Mouse (Mus musculus) T-cell, adult 2 months (primary cell): ENCODE data around the gene Gtf2ird1.

Source experiments
- DNase-seq: peaks from one replicate; pipeline ENCODE4 v3.0.0; 2022; ENCODE audit warnings: low spot score

Gtf2ird1 gene

DNA sequence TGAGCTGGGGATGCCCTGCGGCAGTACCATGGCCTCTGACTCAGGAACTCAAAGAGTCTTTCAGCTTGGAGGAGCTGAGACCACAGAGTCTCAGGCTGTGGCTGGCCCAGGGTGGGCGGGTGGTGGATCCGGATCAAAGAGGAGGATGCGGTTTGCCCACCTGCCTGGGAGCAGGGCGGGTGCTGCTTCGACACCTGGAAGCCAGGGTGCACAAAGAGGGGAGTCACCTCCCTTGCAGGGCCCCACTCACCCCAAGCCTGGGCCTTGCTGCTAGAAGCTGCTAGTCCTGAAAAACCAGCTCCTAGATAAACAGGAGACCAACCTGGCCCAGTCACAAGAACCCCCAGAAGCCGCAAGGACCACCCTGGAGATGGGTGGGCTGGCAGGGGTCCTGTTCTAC is 12.0 kb downstream of the Gtf2ird1 start:
- DNase-seq = peak; percentile 87

DNA sequence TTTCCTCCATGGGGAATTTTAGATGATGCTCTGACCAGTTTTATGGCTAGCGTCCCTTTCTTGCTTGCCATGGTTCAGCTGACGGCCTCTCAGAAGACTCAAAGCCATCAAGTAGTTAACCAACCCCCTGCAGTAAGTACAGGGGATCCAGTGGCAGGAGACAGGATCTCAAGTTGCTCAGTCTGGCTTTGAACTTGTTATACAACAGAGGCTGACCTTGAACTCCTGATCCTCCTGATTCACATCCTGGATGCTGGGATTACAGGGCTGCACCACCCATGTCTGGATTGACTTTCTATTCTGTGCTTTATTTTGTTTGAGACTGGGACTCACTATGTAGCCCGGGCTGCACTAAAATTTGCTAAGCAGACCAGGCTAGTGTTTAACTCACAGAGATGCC is 14.4 kb downstream of the Gtf2ird1 start:
- no peak for DNase-seq

DNA sequence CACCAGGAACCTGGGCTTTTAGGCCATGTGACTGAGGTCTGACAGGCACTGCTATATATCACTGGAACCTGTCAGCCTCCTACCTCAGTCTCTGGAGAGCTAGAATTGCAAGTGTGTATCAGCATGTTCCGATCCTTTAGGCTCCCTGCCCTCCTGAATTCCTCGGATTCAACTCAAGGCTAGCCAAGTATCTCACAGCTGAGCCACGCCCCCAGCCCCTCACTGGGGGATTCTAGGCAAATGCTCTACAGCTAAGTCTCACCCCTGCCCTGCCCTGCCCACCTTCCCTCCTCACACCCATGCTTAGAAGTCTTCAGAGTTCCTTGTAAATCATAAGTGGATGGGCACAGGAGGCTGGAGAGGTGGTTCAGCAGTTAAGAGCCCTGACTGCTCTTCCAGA is 15.4 kb downstream of the Gtf2ird1 start:
- no peak for DNase-seq

DNA sequence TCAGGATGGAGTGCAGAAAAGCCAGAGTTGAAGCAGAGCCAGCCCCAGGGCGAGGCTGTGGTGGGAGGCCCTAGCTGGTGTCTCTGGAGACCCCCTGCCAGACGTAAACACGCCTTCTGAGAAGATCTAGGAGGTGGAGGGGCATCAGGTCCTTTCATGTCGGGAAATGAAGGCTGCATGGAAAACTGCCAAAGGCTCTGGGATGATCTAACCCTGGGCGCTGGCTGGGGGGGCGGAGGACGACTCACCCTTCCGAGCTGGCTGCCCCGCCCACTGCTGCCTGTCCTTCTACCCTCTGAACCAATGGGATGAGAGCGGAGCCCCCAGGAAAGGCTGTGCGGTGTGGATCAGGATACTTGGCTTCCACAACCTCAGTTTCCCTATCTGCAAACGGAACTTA is 16.4 kb downstream of the Gtf2ird1 start:
- DNase-seq = no peak

DNA sequence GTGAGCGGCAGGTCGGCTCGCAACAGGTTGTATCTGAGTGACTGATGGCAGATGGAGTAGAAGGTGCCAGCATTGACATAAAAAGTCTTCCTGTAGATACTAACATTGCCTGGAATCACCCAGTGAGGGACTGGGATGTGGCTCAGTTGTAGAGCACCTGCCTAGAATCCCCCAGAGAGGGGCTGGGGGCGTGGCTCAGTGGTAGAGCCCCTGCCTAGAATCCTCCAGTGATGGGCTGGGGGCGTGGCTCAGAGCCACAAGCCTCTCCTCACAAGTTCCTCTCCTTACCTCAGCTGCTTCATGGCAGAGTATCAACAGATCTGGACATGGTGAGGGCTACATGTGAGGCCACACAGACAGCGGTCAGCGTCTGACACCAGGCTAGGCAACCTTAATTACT is 17.0 kb downstream of the Gtf2ird1 start:
- no peak for DNase-seq

DNA sequence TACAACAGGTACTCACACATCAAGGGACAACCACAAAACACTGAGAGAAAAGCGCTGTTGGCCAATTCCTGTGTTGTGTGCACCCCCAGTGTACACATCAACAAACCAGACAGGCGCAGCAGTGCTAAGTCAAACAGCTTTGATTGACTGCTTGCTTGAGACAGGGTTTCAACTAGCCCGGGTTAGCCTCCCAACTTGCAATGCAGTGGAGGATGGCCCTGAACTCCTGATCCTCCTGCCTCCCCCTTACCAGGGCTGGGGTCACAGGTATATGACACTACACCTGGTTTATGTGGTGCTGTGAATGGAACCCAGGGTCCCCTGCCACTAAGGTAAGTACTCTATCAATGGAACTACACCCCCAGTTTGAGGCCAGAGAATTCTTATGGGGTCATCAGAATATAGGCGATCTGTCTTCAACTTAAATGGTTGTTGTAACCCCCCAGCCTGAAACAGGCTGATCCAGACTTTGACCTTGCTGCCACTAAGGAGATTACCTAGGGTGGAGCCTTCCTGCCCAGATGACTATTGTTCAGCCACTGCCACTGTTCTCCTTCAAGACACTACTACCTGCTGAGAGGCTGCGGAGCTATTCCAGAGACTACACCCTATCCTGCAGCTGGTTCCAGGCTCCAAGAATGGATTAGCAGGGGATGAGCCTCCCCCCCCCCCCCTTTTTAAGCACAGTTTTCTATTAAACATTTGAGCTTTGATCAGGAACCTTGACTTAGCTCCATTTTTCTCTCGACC is 17.7 kb downstream of the Gtf2ird1 start:
- no peak for DNase-seq

DNA sequence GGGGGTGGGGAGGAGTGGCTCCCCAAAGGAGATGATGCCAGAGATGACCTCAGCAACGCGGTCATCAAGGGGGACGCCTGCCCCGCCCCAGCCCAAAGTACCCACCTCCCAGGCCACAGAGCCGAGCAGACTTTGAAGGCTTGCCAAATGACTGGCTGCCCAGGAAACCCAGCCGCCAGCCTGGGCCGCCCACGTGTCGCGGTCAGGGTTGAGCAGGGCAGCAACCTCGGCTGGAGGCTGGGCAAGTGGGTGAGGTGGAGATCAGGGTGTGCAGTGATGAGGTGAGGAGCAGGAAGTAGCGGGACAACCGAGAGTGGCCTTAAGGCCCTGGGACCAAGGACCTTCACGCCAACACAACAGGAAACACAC is 19.1 kb downstream of the Gtf2ird1 start:
- DNase-seq = peak; percentile 52

DNA sequence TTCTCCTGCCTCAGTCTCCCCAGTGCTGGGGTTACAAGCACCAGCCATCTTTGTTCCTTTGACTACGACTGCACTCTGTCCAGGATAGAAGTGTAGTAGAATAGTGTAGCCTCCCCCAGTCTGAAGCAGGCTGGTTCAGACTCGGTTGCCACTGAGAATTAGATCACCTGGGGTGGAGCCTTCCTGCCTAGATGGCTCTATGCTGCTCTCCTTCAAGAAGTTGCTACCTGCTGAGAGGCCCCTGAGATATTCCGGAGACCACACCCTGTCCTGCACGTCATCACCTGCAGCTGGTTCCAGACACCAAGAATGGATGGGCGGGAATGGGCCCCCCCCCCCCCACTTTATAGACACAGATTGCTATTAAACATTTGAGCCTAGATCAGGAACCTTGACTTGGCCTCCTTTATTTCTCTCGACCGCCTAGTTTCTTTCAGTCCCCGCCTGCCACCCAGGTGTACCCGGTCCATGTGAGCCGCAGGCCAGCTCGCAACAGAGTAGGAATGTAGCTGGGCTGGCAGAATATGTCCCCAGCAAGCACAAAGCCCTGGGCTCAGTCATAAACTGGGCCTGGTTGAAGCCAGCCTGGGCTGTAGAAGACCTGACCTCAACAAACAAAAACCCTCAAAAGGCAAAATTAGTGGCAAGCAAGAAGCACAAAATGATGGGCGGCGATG is 19.6 kb downstream of the Gtf2ird1 start:
- no peak for DNase-seq

DNA sequence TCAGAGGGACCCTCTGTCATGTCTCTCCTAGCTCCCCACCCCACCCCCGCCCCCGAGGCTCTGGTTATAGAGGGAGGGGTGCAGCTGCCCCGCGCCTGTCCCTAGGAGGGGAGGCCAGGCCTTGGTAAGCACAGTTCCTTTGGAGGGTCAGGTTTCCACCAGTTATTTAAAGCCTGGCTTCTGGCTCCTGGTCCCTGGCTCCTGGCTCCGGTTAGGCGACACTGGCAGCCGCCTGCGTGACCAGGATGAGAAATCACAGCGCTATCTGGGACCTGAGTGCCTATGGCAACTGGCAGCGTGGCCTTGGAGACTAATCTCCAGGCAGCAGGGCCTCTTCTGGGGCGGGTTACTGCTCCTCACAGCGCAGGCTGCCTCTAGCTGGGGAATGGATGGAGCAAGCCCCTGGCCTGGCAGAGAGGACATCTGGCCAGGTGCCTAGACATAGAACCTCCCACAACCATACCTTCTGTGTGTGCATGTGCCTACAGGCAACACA is 20.6 kb downstream of the Gtf2ird1 start:
- DNase-seq = no peak

DNA sequence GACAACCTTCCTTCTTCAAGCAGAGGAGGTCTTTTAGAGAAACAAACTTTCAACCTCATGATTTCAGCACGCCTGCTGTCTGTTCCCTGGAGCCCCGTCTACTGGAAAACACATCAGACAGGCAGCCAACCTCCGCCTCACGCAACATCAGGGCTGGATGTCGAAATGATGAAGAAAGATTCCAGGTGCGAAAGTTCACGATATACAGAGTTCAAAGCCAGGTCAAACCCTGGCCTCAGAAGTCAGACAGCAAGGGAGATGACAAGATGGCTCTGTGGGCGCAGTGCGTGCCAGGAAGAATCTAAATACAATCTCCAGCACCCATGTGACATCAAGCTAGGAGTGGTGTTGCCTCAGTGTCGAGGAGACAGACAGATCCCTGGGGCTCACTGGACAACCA is 23.4 kb downstream of the Gtf2ird1 start:
- no peak for DNase-seq

DNA sequence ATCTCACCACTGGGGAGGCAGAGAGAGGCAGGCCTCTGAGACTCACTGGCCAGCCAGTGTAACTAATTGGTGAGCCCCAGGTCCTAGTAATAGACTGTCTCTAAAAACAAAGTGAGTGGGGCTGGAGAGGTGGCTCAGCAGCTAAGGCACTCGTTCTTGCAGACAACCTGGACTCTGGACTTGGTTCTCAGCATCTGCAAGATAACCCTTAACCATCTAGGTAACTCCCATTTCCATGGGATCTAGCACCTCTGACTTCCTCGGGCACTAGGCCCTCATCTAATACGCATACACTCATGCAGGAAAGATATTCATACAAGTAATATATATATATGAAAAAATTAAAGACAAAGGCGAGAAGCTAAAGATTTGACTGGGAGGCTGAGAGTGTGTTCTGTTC is 26.4 kb downstream of the Gtf2ird1 start:
- no peak for DNase-seq

DNA sequence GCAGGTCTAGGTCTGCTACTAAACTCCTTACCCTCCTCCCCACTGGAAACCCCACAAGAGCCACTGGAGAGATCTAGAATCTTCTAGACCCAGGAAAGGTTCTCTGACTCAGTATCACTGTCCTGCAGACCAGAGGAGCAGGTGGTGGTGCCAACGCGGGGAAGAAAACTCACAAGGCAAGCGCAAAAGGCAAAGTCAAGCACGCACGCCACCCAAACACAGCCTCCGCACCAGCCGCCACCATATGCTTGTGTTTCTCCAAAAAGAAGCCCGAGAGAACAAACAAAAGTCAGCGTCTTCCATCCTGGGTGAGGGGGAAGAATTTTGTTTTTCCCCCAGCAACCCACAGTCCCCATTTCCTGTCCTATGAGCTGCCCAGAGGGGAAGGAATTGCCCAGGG is 28.9 kb downstream of the Gtf2ird1 start:
- DNase-seq = no peak

DNA sequence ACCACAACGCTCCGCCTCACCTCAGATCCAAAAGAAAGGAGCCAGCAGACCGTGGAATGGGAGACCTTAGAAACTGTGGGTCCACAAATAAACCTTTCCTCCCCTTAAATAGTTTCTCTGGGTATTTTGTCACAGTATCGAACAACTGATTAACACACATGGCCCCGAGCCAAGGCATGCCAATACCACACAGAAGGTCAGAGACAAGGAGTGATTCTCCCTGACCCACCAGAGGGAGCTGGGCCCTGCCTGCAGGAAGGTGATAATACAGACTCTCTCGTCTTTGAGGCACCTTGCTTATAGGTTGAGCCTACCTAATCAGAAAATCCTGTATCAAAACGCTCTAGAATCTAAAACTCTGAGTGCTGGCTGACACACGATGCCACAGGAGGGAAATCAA is 30.9 kb downstream of the Gtf2ird1 start:
- DNase-seq = no peak

DNA sequence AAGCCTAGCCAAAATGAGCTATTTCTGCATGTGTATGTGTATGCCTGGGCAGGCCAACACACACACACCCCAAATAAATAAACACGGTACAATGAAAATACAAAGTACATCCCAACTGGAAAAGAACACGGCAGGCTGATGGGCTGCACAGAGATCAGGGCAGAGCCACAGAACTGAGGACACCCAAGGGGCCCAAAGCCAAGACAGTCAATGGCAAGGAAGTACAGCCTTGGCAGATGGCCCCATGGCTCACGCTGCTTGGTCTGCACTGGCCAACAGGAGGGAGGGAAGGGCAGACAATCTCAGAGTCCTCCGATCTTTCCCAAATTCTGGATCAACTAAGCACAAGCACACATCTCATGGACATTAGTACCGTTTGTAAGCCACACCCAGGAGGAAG is 32.6 kb downstream of the Gtf2ird1 start:
- no peak for DNase-seq

DNA sequence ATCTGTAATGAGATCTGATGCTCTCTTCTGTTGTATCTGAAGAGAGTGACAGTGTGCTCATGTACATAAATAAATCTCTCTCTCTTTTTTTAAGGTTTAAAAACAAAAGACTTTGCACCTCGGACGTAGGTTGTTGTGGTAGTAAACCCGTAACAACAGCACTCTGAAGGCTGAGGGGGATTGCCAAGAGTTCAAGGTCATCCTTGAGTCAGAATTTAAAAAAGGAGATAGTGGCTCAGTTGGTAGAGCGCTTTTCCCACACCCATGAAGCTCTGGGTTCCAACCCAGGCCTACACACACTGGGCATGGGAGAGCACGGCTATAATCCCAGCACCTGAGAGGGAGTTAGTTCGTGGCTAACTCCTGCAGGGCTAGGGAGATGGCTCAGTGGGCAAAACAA is 33.1 kb downstream of the Gtf2ird1 start:
- DNase-seq = no peak

DNA sequence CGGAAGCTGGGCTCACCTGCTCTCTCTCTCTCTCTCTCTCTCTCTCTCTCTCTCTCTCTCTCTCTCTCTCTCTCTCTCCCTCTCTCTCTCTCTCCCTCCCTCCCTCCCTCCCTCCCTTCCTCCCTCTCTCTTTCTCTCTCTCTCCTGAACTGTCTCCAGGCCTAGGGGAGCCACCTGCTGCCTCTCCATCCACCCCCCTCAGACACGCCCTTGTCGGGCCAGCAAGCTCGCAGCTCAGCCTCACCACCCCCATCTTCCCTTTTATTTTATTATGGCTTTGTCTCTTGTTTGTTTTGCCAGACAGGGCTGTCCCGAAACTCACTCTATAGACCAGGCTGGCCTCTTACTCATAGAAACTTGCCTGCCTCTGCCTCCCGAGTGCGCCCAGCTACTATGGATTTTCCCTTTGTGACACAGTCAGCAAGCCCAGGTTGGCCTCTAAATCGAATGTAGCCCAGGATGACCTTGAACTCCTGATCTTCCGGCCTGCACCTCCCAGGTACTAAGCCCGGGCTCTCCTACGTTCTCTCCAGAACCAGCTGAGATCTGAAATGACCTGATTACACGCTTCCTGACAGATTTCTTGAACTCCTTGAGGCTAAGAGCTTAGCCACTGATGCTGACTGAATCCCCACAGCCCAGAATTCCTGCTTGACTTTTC is 34.1 kb downstream of the Gtf2ird1 start:
- DNase-seq = no peak

DNA sequence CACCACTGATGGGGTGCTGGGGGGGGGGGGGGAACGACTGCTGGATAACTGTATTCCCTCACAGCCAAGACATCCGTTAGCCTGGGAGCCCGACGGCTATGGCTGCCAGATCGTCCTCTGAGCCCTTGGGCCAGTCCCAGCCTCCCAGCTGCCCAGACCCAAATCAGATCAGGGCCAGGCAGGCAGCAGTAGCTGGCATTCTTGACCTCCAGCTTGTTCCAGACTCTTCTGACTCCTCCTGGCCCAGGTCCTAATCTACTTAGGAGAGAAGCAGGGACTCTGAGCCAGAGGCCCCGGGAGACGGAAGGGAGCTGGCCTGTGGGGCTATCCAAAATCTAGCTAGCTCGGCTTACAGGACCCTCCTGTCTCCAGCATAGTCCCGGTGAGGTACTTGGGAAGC is 35.5 kb downstream of the Gtf2ird1 start:
- DNase-seq = no peak

DNA sequence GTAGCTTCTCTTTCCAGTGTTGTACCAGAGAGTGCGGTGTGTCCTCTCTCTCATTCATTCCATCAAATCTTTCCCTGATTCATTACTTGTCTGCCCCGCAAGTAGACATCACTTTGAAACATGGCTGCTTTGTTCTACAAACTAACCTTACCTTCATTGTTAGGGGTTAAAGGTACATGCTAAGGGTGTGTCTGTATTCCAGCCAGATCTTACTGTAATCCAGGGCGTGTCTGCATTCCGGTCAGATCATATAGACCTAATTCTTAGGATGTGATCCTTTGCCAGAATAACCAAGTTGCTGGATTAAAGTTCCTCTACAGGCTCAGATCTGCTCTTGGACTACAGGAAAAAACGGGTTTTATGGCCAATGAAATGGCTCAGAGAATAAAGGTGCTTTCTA is 36.8 kb downstream of the Gtf2ird1 start:
- no peak for DNase-seq

DNA sequence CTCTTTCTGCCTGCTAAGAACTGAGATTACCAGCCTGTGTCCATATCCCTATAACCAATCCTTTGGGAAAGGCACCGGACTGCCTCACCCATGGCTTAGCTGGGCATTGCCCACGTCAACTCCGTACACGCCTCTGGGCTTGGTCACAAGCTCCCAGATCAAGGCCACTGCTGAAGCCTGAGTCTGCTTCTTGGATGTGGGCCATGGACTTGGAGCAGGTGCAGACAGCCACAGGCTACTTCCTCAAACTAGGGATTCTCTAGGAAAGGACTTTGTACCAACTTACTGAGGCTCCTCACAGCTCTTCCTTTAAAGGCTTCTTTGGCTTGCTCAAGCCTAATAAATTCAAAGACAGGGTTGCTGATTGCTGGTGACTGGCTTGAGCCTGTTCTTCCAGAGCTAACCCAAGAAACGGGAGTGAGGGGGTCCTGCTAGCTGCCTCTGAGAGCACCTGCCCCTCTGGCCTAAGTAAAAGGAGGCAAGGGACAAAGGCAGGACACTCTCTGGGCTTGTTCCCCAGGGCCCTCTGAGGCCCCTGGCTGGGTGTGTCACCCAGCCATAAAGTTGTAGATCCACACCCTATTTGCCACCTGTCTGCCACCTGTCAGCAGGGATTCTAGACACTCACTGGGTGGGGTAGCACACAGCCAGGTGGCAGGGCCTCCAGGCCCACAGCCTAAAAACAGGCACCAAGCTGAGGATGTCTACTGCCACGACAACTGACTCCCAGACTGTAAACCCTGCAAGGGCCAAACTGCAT is 38.0 kb downstream of the Gtf2ird1 start:
- DNase-seq = no peak

DNA sequence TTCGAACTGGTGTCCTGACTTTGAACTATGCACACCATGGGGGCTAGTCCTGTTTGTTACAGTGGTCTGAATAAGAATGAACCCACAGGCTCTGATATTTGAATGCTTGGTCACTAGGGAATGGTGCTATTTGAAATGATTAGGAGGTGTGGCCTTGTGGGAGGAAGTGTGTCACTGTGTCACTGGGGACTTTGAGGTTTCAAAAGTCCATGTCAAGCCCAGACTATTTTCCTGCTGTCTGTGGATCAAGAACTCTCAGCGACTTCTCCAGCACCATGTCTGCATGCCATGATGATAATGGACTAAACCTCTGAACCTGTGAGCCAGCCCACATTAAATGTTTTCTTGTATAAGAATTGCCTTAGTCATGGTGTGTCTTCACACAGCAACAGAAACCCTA is 44.2 kb downstream of the Gtf2ird1 start:
- DNase-seq = no peak

DNA sequence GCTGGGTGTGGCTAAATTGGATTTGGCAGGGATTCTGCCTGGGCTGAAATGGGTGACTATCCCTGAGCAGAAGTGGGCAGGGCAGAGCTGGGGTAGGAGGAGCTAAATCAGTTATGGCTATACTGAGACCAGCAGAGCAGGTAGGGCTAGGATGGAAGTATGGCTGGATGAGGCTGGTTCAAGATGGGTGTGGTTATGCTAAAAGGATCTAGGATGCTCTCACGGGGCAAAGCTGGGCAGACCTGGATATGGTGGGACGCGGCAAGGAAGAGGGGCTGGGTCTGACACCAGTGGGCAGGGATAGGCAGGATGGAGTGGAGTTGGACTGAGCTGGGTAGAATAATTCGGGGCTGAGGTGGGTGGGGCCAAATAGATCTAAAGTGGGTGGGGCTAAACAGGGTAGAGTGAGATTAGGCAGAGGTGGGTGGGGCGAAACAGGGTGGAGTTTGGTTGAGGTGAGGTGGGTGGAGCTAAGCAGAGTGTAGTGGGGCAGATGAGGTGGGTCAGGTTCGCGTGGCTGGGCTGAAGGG is 46.1 kb downstream of the Gtf2ird1 start:
- no peak for DNase-seq

DNA sequence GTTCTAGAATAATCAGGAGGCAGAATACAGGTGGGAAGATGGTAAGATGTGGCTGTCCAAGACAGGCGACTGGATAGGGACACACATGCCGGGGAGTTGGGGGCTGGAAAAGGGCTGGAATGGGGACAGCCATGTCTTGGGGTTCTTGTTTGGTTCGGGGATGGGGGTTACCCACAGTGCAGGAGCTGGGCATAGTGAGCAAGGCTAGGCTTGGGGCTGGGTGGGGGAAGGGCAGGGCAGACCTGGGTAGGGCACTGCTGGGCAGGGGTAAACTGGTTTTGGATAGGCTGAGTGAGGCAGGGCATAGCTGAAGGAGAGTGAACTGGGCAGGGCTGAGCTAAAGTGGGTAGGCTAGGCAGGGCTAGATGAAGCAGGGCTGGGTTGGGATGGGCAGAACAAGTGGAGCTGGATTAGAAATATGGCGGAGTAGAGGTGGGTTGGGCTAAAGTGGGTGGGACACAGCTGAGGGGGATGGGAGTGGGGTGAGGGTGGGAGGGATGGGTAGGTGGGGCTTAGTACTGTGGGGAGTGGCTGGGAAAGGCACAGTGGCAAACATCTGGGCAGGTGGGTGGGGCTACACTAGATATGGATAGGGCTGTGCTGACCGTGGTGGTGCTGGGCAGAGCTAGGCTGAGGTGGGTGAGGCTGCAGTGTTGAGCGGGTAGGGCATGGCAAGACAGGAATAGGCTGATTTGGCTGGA is 46.8 kb downstream of the Gtf2ird1 start:
- DNase-seq = no peak
